Comparison of ENCODE assay signal across 21 mouse cellular contexts in the genomic region with DNA sequence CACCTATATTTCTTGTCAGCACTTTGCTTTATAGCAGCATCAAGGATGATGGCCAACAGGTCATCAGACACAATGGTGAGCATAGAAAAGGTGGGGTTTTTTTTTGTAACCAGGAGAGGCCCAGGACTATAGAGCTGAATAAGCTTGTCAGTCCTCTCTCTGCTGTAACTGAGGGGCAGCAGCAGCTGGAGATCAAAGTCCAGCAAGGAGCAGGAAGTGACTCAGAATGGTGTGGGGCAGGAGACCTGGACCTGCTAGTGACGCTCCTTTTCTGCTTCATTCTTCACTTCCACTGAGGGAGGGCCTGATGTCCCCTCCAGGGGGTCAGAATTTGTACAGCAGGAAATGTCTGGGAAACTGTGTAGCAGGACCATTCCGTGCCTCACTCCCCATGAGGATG.
A peak's percentile ranks its signal among the peaks of the same experiment; 100 is the strongest.
DNase-seq lines count a peak whose midpoint lies in the region; ATAC-seq lines count a peak whose summit lies in the region.
"Had no signal": no experiment of that assay in that cellular context is flagged by ENCODE, and none has a peak within 500 bp of the region (broad histone marks: within the 10 kb centered on the region; RNA-seq: fewer than 3 reads in every experiment).

No protein-coding gene starts in this region.

- DNase-seq in forebrain, embryonic 10.5 days (ENCODE audit: extremely low spot score, low spot score): no peak
- peak; percentile 29 to 37 for DNase-seq in kidney, postnatal 36 days
- no peak for DNase-seq in limb, embryonic 10.5 days (ENCODE audit: low spot score)
- peak; percentile 81 for DNase-seq in yolk sac, embryonic 10.5 days (ENCODE audit: low spot score)
- DNase-seq in left cerebral cortex, postnatal 10 days (ENCODE audit: extremely low spot score in 1 of 2, low spot score in 2 of 2): no peak
- DNase-seq in heart, postnatal 36 days: no peak
- DNase-seq: adrenal gland, postnatal 25 days; cerebellum, adult 11-12 months; cerebellum, postnatal 25 days; gastrocnemius, postnatal 14 days; heart, adult 2 months; right cerebral cortex, postnatal 14 days had no signal

- H3K9ac ChIP-seq in forebrain, embryonic 13.5 days: no peak overlapping the region
- no peak overlapping the region for H3K9ac ChIP-seq in kidney, embryonic 14.5 days (ENCODE audit: low read depth, low read length)
- H3K9ac ChIP-seq: heart, embryonic 15.5 days; liver, embryonic 14.5 days; midbrain, embryonic 15.5 days had no signal

- no peaks in the 10 kb centered on the region for H3K27me3 ChIP-seq in forebrain, embryonic 10.5 days (ENCODE audit: poor library complexity, severe bottlenecking)
- no peaks in the 10 kb centered on the region for H3K27me3 ChIP-seq in forebrain, embryonic 13.5 days
- H3K27me3 ChIP-seq in kidney, embryonic 14.5 days (ENCODE audit: control insufficient read depth, insufficient read depth, low read length): no peaks in the 10 kb centered on the region
- H3K27me3 ChIP-seq in limb, embryonic 10.5 days (ENCODE audit: low read depth, poor library complexity, severe bottlenecking): no peaks in the 10 kb centered on the region
- H3K27me3 ChIP-seq: CH12.LX; heart, embryonic 15.5 days; midbrain, embryonic 15.5 days had no signal

- H3K4me1 ChIP-seq in forebrain, embryonic 10.5 days: peaks cover 48% of the 10 kb centered on the region
- 0 out of 2 replicates have a peak, but pooled peaks cover 4% of the 10 kb centered on the region for H3K4me1 ChIP-seq in forebrain, embryonic 13.5 days
- H3K4me1 ChIP-seq in kidney, embryonic 14.5 days (ENCODE audit: control insufficient read depth, insufficient read depth, low read length): peaks cover 5% of the 10 kb centered on the region; the same call in 1 of the 2 replicates
- H3K4me1 ChIP-seq in limb, embryonic 10.5 days: peaks cover 57% of the 10 kb centered on the region
- H3K4me1 ChIP-seq: midbrain, embryonic 15.5 days had no signal

- H3K36me3 ChIP-seq in forebrain, embryonic 10.5 days (replicated peaks): 0 out of 2 replicates have a peak, but pooled peaks cover 1% of the 10 kb centered on the region
- no peaks in the 10 kb centered on the region for H3K36me3 ChIP-seq in forebrain, embryonic 13.5 days (ENCODE audit: poor library complexity, severe bottlenecking)
- H3K36me3 ChIP-seq in kidney, embryonic 14.5 days (ENCODE audit: control insufficient read depth, insufficient read depth, low read length): no peaks in the 10 kb centered on the region
- no peaks in the 10 kb centered on the region for H3K36me3 ChIP-seq in limb, embryonic 10.5 days
- H3K36me3 ChIP-seq: heart, embryonic 15.5 days; hindbrain, embryonic 10.5 days; midbrain, embryonic 15.5 days had no signal

- intact Hi-C loops in left cerebral cortex, postnatal 10 days (cut with DNase I): loop anchor here (5.0 kb wide), 1 partner anchor 1128 kb away; no protein-coding TSS in a partner anchor
- intact Hi-C loops in heart, postnatal 36 days (cut with DNase I): no loop called here

- 81% methylated on average over 2 of the region's 2 CpGs for whole genome bisulfite sequencing in forebrain, embryonic 10.5 days
- WGBS in forebrain, embryonic 13.5 days: 60% methylated on average over 2 of the region's 2 CpGs
- 35% methylated on average over 2 of the region's 2 CpGs for WGBS in kidney, embryonic 14.5 days
- WGBS in limb, embryonic 10.5 days: 48% methylated on average over 2 of the region's 2 CpGs

- H3K4me2 ChIP-seq in forebrain, embryonic 13.5 days: no peak overlapping the region
- no peak overlapping the region for H3K4me2 ChIP-seq in kidney, embryonic 14.5 days (replicated peaks; ENCODE audit: low read depth, low read length)
- H3K4me2 ChIP-seq: heart, embryonic 15.5 days; midbrain, embryonic 15.5 days had no signal

- H3K4me3 ChIP-seq in forebrain, embryonic 10.5 days: no peak overlapping the region
- no peak overlapping the region for H3K4me3 ChIP-seq in forebrain, embryonic 13.5 days
- H3K4me3 ChIP-seq in kidney, embryonic 14.5 days (ENCODE audit: low read length): no peak overlapping the region
- no peak overlapping the region for H3K4me3 ChIP-seq in limb, embryonic 10.5 days
- H3K4me3 ChIP-seq: heart, adult 2 months; heart, embryonic 15.5 days; hindbrain, embryonic 10.5 days; midbrain, embryonic 15.5 days had no signal

- no peak for ATAC-seq in forebrain, embryonic 13.5 days
- no peak for ATAC-seq in kidney, embryonic 14.5 days (ENCODE audit: low FRiP score, low TSS enrichment)
- ATAC-seq: hindbrain, postnatal 0 days; midbrain, embryonic 15.5 days had no signal

- no peaks in the 10 kb centered on the region for H3K9me3 ChIP-seq in forebrain, embryonic 10.5 days
- H3K9me3 ChIP-seq in forebrain, embryonic 13.5 days (replicated peaks): no peaks in the 10 kb centered on the region
- H3K9me3 ChIP-seq in kidney, embryonic 14.5 days (ENCODE audit: control insufficient read depth, low read length): no peaks in the 10 kb centered on the region
- no peaks in the 10 kb centered on the region for H3K9me3 ChIP-seq in limb, embryonic 10.5 days (replicated peaks)
- H3K9me3 ChIP-seq: heart, embryonic 15.5 days; hindbrain, embryonic 10.5 days; midbrain, embryonic 15.5 days had no signal

- H3K27ac ChIP-seq in forebrain, embryonic 10.5 days: peak overlapping the region; percentile 40; the same call in 1 of the 2 replicates
- H3K27ac ChIP-seq in forebrain, embryonic 13.5 days: no peak overlapping the region
- no peak overlapping the region for H3K27ac ChIP-seq in kidney, embryonic 14.5 days (ENCODE audit: low read depth, low read length)
- peak overlapping the region; percentile 53; the same call in 1 of the 2 replicates for H3K27ac ChIP-seq in limb, embryonic 10.5 days
- H3K27ac ChIP-seq: heart, adult 2 months; heart, embryonic 15.5 days; hindbrain, embryonic 10.5 days; hindbrain, postnatal 0 days; liver, embryonic 14.5 days; macrophage; midbrain, embryonic 15.5 days had no signal

Comparison
In these comparisons a context has a peak if more than half of its experiments do, and no peak if none do; other contexts are left out.
1. H3K27ac ChIP-seq: peak in forebrain, embryonic 10.5 days (single experiment) and limb, embryonic 10.5 days (single experiment); none in forebrain, embryonic 13.5 days (single experiment) and kidney, embryonic 14.5 days (single experiment).
2. DNase-seq: peak in kidney, postnatal 36 days (2 of 2) and yolk sac, embryonic 10.5 days (single experiment); none in forebrain, embryonic 10.5 days (single experiment), limb, embryonic 10.5 days (single experiment), left cerebral cortex, postnatal 10 days (0 of 2) and heart, postnatal 36 days (0 of 2).